13 mouse cellular contexts compared by ENCODE assay signal in the genomic region with DNA sequence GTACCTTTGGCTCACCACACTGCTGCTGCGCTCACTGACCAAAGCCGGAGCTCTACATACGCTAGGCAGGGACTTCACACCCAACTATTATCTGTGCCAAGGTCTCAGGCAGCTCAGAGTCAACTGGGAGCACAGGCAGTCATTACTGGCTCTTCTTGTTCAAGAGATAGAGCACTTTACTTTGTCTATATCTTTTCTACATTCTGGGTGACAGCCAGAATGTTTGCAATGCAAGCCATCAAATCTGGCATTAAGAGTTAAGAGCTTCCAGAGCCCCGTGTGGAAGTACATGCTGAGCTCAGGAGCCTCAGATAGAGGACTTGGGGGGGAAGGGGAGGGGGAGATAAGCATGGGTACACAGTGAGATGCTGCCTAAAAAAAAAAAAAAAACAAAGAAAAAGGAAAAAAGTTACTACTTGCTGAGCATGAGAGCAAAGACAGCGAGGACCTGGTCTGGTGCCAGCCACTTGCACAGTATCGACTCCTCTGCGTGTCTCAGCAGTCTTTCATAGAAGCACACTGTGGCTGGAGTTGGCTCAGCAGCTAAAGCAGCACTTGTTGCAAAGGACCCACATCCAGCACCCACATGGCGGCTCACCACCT. TPM values are rescaled to one million over a fixed set of nuclear protein-coding genes. Genes with fewer than 3 reads are reported as not detected.
DNase-seq lines count a peak whose midpoint lies in the region; ATAC-seq and TF ChIP-seq lines count a peak whose summit lies in the region.
"Had no signal": no experiment of that assay in that cellular context is flagged by ENCODE, and none has a peak within 500 bp of the region (broad histone marks: within the 10 kb centered on the region; RNA-seq: fewer than 3 reads in every experiment).

No protein-coding gene starts in this region.

- WGBS in heart, postnatal 0 days, result 26% methylated on average over 8 of the region's 8 CpGs
- WGBS in forebrain, embryonic 13.5 days, result 91% methylated on average over 8 of the region's 8 CpGs

- peak; percentile 90 for DNase-seq in heart, adult 11 months
- no peak for DNase-seq in heart, adult 9 months (ENCODE audit: low spot score in 2 of 2)
- DNase-seq in right cerebral cortex, postnatal 4 days, result peak; percentile 32
- DNase-seq in right cerebral cortex, postnatal 36 days (ENCODE audit: low spot score in 2 of 2), result no peak
- DNase-seq in heart, postnatal 0 days (ENCODE audit: low spot score), result peak; percentile 61
- DNase-seq in spleen, postnatal 36 days (ENCODE audit: low spot score in 2 of 2), result no peak
- no peak for DNase-seq in lung, postnatal 36 days
- DNase-seq: forebrain, postnatal 0 days; spleen, adult 18-20 months; thymus, adult 18-20 months had no signal

- no peak overlapping the region for H3K4me3 ChIP-seq in heart, postnatal 0 days (ENCODE audit: low read depth, low read length)
- no peak overlapping the region for H3K4me3 ChIP-seq in forebrain, embryonic 13.5 days
- H3K4me3 ChIP-seq: liver, embryonic 15.5 days had no signal

- TF ChIP-seq CTCF in heart, postnatal 0 days (IDR thresholded peaks at IDR 0.05; ENCODE audit: low read depth), result no peak

- ATAC-seq in heart, postnatal 0 days (ENCODE audit: insufficient read depth, low read depth), result peak; percentile 83
- no peak for ATAC-seq in forebrain, embryonic 13.5 days
- ATAC-seq: forebrain, postnatal 0 days; hindbrain, postnatal 0 days had no signal

- peaks cover 19% of the 10 kb centered on the region for H3K4me1 ChIP-seq in heart, postnatal 0 days (ENCODE audit: control insufficient read depth, insufficient read depth)
- no peaks in the 10 kb centered on the region for H3K4me1 ChIP-seq in forebrain, embryonic 13.5 days
- H3K4me1 ChIP-seq: liver, embryonic 15.5 days had no signal

- peak; percentile 53; the same call in 1 of the 2 replicates for TF ChIP-seq EP300 in heart, postnatal 0 days (IDR thresholded peaks at IDR 0.05; ENCODE audit: low read depth)

- no peaks in the 10 kb centered on the region for H3K27me3 ChIP-seq in heart, postnatal 0 days (ENCODE audit: control insufficient read depth, insufficient read depth, low read length)
- H3K27me3 ChIP-seq in forebrain, embryonic 13.5 days, result no peaks in the 10 kb centered on the region
- H3K27me3 ChIP-seq: liver, embryonic 15.5 days had no signal

- H3K27ac ChIP-seq in heart, postnatal 0 days (ENCODE audit: low read depth), result peak overlapping the region; percentile 73
- no peak overlapping the region for H3K27ac ChIP-seq in forebrain, embryonic 13.5 days
- H3K27ac ChIP-seq: hindbrain, postnatal 0 days; liver, embryonic 15.5 days had no signal

- peak overlapping the region; percentile 4; the same call in 1 of the 2 replicates for H3K4me2 ChIP-seq in heart, postnatal 0 days (ENCODE audit: low read depth, low read length)
- no peak overlapping the region for H3K4me2 ChIP-seq in forebrain, embryonic 13.5 days
- H3K4me2 ChIP-seq: liver, embryonic 15.5 days had no signal

- peaks cover 62% of the 10 kb centered on the region for H3K36me3 ChIP-seq in heart, postnatal 0 days (replicated peaks; ENCODE audit: control insufficient read depth, insufficient read depth, low read length)
- H3K36me3 ChIP-seq in forebrain, embryonic 13.5 days (ENCODE audit: poor library complexity, severe bottlenecking), result peaks cover 92% of the 10 kb centered on the region

- no peak overlapping the region for H3K9ac ChIP-seq in heart, postnatal 0 days (replicated peaks; ENCODE audit: low read depth, low read length)
- H3K9ac ChIP-seq in forebrain, embryonic 13.5 days, result no peak overlapping the region
- H3K9ac ChIP-seq: forebrain, postnatal 0 days; liver, embryonic 15.5 days had no signal

- peaks cover 7% of the 10 kb centered on the region; the same call in 1 of the 2 replicates for H3K9me3 ChIP-seq in heart, postnatal 0 days (replicated peaks; ENCODE audit: control insufficient read depth, low read length)
- H3K9me3 ChIP-seq in forebrain, embryonic 13.5 days (replicated peaks), result no peaks in the 10 kb centered on the region
- H3K9me3 ChIP-seq: liver, embryonic 15.5 days had no signal

RNA-seq across cellular contexts. Expression of a gene that starts 10.3 kb away (rescaled TPM):
- total RNA-seq in heart, postnatal 0 days (2014; rRNA removed; ENCODE audit: low replicate concordance), result 49.2 and 51.9 TPM in 2 replicates
- 35.2 and 36.6 TPM in 2 replicates for polyA plus RNA-seq in heart, postnatal 0 days (2015; fragmentation: Nextera tagmentation; extraction: Ambion mirVana)
- polyA plus RNA-seq in forebrain, embryonic 13.5 days (2015; fragmentation: Nextera tagmentation; extraction: Ambion mirVana), result 40.3 and 48.5 TPM in 2 replicates

RNA-seq across cellular contexts. Expression of a gene that starts 26.3 kb away (rescaled TPM):
- total RNA-seq in heart, postnatal 0 days (2014; rRNA removed; ENCODE audit: low replicate concordance), result 17.1 and 17.6 TPM in 2 replicates
- 9.7 and 10.1 TPM in 2 replicates for polyA plus RNA-seq in heart, postnatal 0 days (2015; fragmentation: Nextera tagmentation; extraction: Ambion mirVana)
- polyA plus RNA-seq in forebrain, embryonic 13.5 days (2015; fragmentation: Nextera tagmentation; extraction: Ambion mirVana), result 21.8 and 24.4 TPM in 2 replicates

RNA-seq across cellular contexts. Expression of a gene that starts 26.9 kb away (rescaled TPM):
- total RNA-seq in heart, postnatal 0 days (2014; rRNA removed; ENCODE audit: low replicate concordance), result 79.5 and 98.6 TPM in 2 replicates
- polyA plus RNA-seq in heart, postnatal 0 days (2015; fragmentation: Nextera tagmentation; extraction: Ambion mirVana), result 152 and 155 TPM in 2 replicates
- 139 and 145 TPM in 2 replicates for polyA plus RNA-seq in forebrain, embryonic 13.5 days (2015; fragmentation: Nextera tagmentation; extraction: Ambion mirVana)

Comparison
In these comparisons a context has a peak if more than half of its experiments do, and no peak if none do; other contexts are left out.
1. DNase-seq: peak in heart, adult 11 months (single experiment), right cerebral cortex, postnatal 4 days (single experiment) and heart, postnatal 0 days (single experiment); none in heart, adult 9 months (0 of 2), right cerebral cortex, postnatal 36 days (0 of 2), spleen, postnatal 36 days (0 of 2) and lung, postnatal 36 days (single experiment).